In the genomic region with DNA sequence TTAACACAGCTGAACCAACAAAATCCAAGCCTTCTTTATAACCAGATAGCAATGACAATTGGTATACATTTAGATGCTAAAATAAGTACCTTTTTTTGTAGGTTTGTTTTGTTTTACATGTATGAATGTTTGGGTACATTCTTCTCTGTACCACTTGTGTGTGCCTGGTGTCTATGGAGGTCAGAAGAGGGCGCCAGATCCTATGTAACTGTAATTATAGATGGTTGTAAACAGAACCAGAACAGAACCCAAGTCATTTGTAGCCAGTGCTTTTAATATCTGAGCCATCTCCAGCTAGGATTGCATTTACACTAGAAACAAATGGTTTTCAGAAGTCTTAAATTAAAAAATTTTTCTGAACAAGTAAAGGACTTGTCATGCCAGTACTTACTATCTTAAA, we compare ENCODE assay signal across 13 mouse cellular contexts. TPM values are rescaled to one million over a fixed set of nuclear protein-coding genes. Genes with fewer than 3 reads are reported as not detected.
DNase-seq lines count a peak whose midpoint lies in the region; ATAC-seq and TF ChIP-seq lines count a peak whose summit lies in the region.
"Had no signal": no experiment of that assay in that cellular context is flagged by ENCODE, and none has a peak within 500 bp of the region (broad histone marks: within the 10 kb centered on the region; RNA-seq: fewer than 3 reads in every experiment).

No protein-coding gene starts in this region.

- no peaks in the 10 kb centered on the region for H3K4me1 ChIP-seq in forebrain, embryonic 14.5 days (ENCODE audit: control insufficient read depth, insufficient read depth, low read length)
- H3K4me1 ChIP-seq in forebrain, embryonic 13.5 days: no peaks in the 10 kb centered on the region
- no peaks in the 10 kb centered on the region for H3K4me1 ChIP-seq in liver, embryonic 11.5 days (replicated peaks; ENCODE audit: control insufficient read depth, insufficient read depth, low read length)
- H3K4me1 ChIP-seq: limb, embryonic 12.5 days; midbrain, embryonic 13.5 days had no signal

- H3K4me3 ChIP-seq in forebrain, embryonic 14.5 days (ENCODE audit: low read depth, low read length): no peak overlapping the region
- H3K4me3 ChIP-seq in forebrain, embryonic 13.5 days: no peak overlapping the region
- no peak overlapping the region for H3K4me3 ChIP-seq in liver, embryonic 11.5 days (ENCODE audit: low read depth, low read length)
- H3K4me3 ChIP-seq: limb, embryonic 12.5 days; midbrain, embryonic 13.5 days had no signal

- no peak overlapping the region for H3K4me2 ChIP-seq in forebrain, embryonic 14.5 days (ENCODE audit: low read length)
- no peak overlapping the region for H3K4me2 ChIP-seq in forebrain, embryonic 13.5 days
- no peak overlapping the region for H3K4me2 ChIP-seq in liver, embryonic 11.5 days
- H3K4me2 ChIP-seq: limb, embryonic 12.5 days; midbrain, embryonic 13.5 days had no signal

- H3K36me3 ChIP-seq in forebrain, embryonic 14.5 days (ENCODE audit: control insufficient read depth, insufficient read depth, low read length): peaks cover 11% of the 10 kb centered on the region
- peaks cover 11% of the 10 kb centered on the region for H3K36me3 ChIP-seq in forebrain, embryonic 13.5 days (ENCODE audit: poor library complexity, severe bottlenecking)
- H3K36me3 ChIP-seq in liver, embryonic 11.5 days (ENCODE audit: control insufficient read depth, insufficient read depth, low read length): peaks cover 6% of the 10 kb centered on the region; the same call in 1 of the 2 replicates

- H3K9ac ChIP-seq in forebrain, embryonic 14.5 days (ENCODE audit: low read length): no peak overlapping the region
- no peak overlapping the region for H3K9ac ChIP-seq in forebrain, embryonic 13.5 days
- no peak overlapping the region for H3K9ac ChIP-seq in liver, embryonic 11.5 days (ENCODE audit: low read depth, low read length)
- H3K9ac ChIP-seq: limb, embryonic 12.5 days; midbrain, embryonic 13.5 days had no signal

- H3K27ac ChIP-seq in forebrain, embryonic 14.5 days (ENCODE audit: low read depth, low read length): no peak overlapping the region
- H3K27ac ChIP-seq in forebrain, embryonic 13.5 days: no peak overlapping the region
- no peak overlapping the region for H3K27ac ChIP-seq in liver, embryonic 11.5 days (ENCODE audit: low read depth, low read length)
- H3K27ac ChIP-seq: limb, embryonic 12.5 days; midbrain, embryonic 13.5 days had no signal

- TF ChIP-seq CTCF in brain, embryonic 14.5 days (IDR thresholded peaks at IDR 0.05; ENCODE audit: borderline replicate concordance, extremely low read depth, insufficient read depth, insufficient read length): peak; percentile 13; the same call in 1 of the 2 replicates

- peak; percentile 15 for DNase-seq in forebrain, embryonic 14.5 days (ENCODE audit: low spot score)
- DNase-seq in liver: peak; percentile 18
- DNase-seq in liver, embryonic 11.5 days (ENCODE audit: low spot score): no peak
- peak; percentile 41 for DNase-seq in A20 (ENCODE audit: low read depth, low spot score)
- peak; percentile 23 for DNase-seq in brain, embryonic 14.5 days (ENCODE audit: low read depth)
- DNase-seq in adrenal gland, postnatal 4 days (ENCODE audit: low spot score in 2 of 2): no peak
- no peak for DNase-seq in adrenal gland, postnatal 14 days
- DNase-seq: adrenal gland, adult 2 months; cerebellum, adult 9-11 months; heart, postnatal 36 days had no signal

- no peak for ATAC-seq in forebrain, embryonic 14.5 days
- ATAC-seq in forebrain, embryonic 13.5 days: no peak
- no peak for ATAC-seq in liver, embryonic 11.5 days (replicated peaks; ENCODE audit: low FRiP score)
- ATAC-seq: midbrain, embryonic 13.5 days had no signal

- WGBS in forebrain, embryonic 14.5 days: 68% methylated on average over 1 of the region's 1 CpGs
- WGBS in forebrain, embryonic 13.5 days: 61% methylated on average over 1 of the region's 1 CpGs
- 66% methylated on average over 1 of the region's 1 CpGs for WGBS in liver, embryonic 11.5 days

- no peaks in the 10 kb centered on the region for H3K27me3 ChIP-seq in forebrain, embryonic 14.5 days (replicated peaks; ENCODE audit: control insufficient read depth, insufficient read depth, low read length)
- H3K27me3 ChIP-seq in forebrain, embryonic 13.5 days: no peaks in the 10 kb centered on the region
- H3K27me3 ChIP-seq in liver, embryonic 11.5 days (replicated peaks; ENCODE audit: control insufficient read depth, insufficient read depth, low read length): no peaks in the 10 kb centered on the region
- H3K27me3 ChIP-seq: limb, embryonic 12.5 days; midbrain, embryonic 13.5 days had no signal

- TF ChIP-seq POLR2A in brain, embryonic 14.5 days (IDR thresholded peaks at IDR 0.05; ENCODE audit: borderline replicate concordance, extremely low read depth, insufficient read depth, insufficient read length, poor library complexity, severe bottlenecking): no peak

- H3K9me3 ChIP-seq in forebrain, embryonic 14.5 days (replicated peaks; ENCODE audit: control insufficient read depth, low read length): no peaks in the 10 kb centered on the region
- H3K9me3 ChIP-seq in forebrain, embryonic 13.5 days (replicated peaks): no peaks in the 10 kb centered on the region
- no peaks in the 10 kb centered on the region for H3K9me3 ChIP-seq in liver, embryonic 11.5 days (ENCODE audit: control insufficient read depth, low read length)
- H3K9me3 ChIP-seq: limb, embryonic 12.5 days; midbrain, embryonic 13.5 days had no signal

RNA-seq across cellular contexts. Expression of a gene that starts 54.7 kb away (rescaled TPM):
- 34.0 and 34.6 TPM in 2 replicates for polyA plus RNA-seq in forebrain, embryonic 14.5 days (2014; fragmentation: Nextera tagmentation; extraction: Ambion mirVana)
- 19.9 and 21.4 TPM in 2 replicates for polyA plus RNA-seq in forebrain, embryonic 13.5 days (2015; fragmentation: Nextera tagmentation; extraction: Ambion mirVana)
- polyA plus RNA-seq in liver, embryonic 11.5 days (2014; fragmentation: Nextera tagmentation; extraction: Ambion mirVana): 104 and 113 TPM in 2 replicates
- 130 and 133 TPM in 2 replicates for polyA plus RNA-seq in brain, embryonic 14.5 days (2012; rRNA removed)
- total RNA-seq in adrenal gland, postnatal 4 days (2021): 100 to 1,000 TPM; 136 to 153 TPM
- total RNA-seq in adrenal gland, postnatal 14 days (2021): 142 and 148 TPM in 2 replicates

Comparison
In these comparisons a context has a peak if more than half of its experiments do, and no peak if none do; other contexts are left out.
1. DNase-seq: peak in forebrain, embryonic 14.5 days (single experiment), liver (single experiment), A20 (single experiment) and brain, embryonic 14.5 days (single experiment); none in liver, embryonic 11.5 days (single experiment), adrenal gland, postnatal 4 days (0 of 2) and adrenal gland, postnatal 14 days (single experiment).